Mouse (Mus musculus): ENCODE results near the gene Zfp697. TPM values are rescaled to one million over a fixed set of nuclear protein-coding genes. Genes with fewer than 3 reads are reported as not detected.
"Not testable (repeated sequence)": the region's sequence is repeated elsewhere in the genome, so short reads cannot be mapped to it uniquely, and the experiment has no call there.

Zfp697 gene
- polyA plus RNA-seq, 1 experiment from 2014 or later, result 7.9 TPM

- not testable (repeated sequence) for H3K27ac ChIP-seq, H3K9me3 ChIP-seq, H3K9ac ChIP-seq, H3K27me3 ChIP-seq, H3K4me3 ChIP-seq, H3K4me2 ChIP-seq, H3K36me3 ChIP-seq
- 66% methylated on average over 16 of the region's 27 CpGs for WGBS
- H3K4me1 ChIP-seq, result peaks cover 21% of the 10 kb centered on the region
- peak; percentile 78 for ATAC-seq (ENCODE audit: borderline replicate concordance, extremely low read depth, low FRiP score, low TSS enrichment)
Measured at GRCm38 (mm10) chr3:98410619-98411580, 28.6 kb downstream of the Zfp697 start.

- Histone ChIP-seq H3K4me3 (no peak overlapping the region), H3K9ac (no peak overlapping the region), H3K4me1 (peaks cover 44% of the 10 kb centered on the region), H3K4me2 (no peak overlapping the region), H3K9me3 (no peaks in the 10 kb centered on the region), H3K27me3 (no peaks in the 10 kb centered on the region), H3K27ac (no peak overlapping the region), H3K36me3 (no peaks in the 10 kb centered on the region)
- 50% methylated on average over 2 of the region's 2 CpGs for WGBS
- no peak for ATAC-seq (ENCODE audit: borderline replicate concordance, extremely low read depth, low FRiP score, low TSS enrichment)
Measured at GRCm38 (mm10) chr3:98413733-98414132, 31.5 kb downstream of the Zfp697 start.

GRCm38 (mm10) chr3:98414296-98414695 is 32.0 kb downstream of the Zfp697 start:
- H3K4me2 ChIP-seq, result no peak overlapping the region
- 36% methylated on average over 3 of the region's 3 CpGs for WGBS
- H3K9ac ChIP-seq, result no peak overlapping the region
- H3K4me1 ChIP-seq, result peaks cover 48% of the 10 kb centered on the region
- H3K27me3 ChIP-seq, result no peaks in the 10 kb centered on the region
- H3K27ac ChIP-seq, result peak overlapping the region; percentile 87
- no peak overlapping the region for H3K4me3 ChIP-seq
- peak; percentile 69; the same call in 1 of the 2 replicates for ATAC-seq (ENCODE audit: borderline replicate concordance, extremely low read depth, low FRiP score, low TSS enrichment)
- no peaks in the 10 kb centered on the region for H3K36me3 ChIP-seq
- H3K9me3 ChIP-seq, result no peaks in the 10 kb centered on the region

- Histone ChIP-seq H3K9ac (no peak overlapping the region), H3K27ac (peak overlapping the region; percentile 51), H3K36me3 (no peaks in the 10 kb centered on the region), H3K4me3 (no peak overlapping the region), H3K9me3 (no peaks in the 10 kb centered on the region), H3K4me1 (peaks cover 48% of the 10 kb centered on the region), H3K27me3 (no peaks in the 10 kb centered on the region), H3K4me2 (peak overlapping the region; percentile 21; the same call in 1 of the 2 replicates)
- 66% methylated on average over 5 of the region's 5 CpGs for WGBS
- no peak for ATAC-seq (ENCODE audit: borderline replicate concordance, extremely low read depth, low FRiP score, low TSS enrichment)
Measured at GRCm38 (mm10) chr3:98416426-98417250, 34.4 kb downstream of the Zfp697 start.

GRCm38 (mm10) chr3:98417328-98417727 is 35.1 kb downstream of the Zfp697 start:
- WGBS, result 11% methylated on average over 4 of the region's 4 CpGs
- peaks cover 48% of the 10 kb centered on the region for H3K4me1 ChIP-seq
- H3K9me3 ChIP-seq, result no peaks in the 10 kb centered on the region
- no peaks in the 10 kb centered on the region for H3K27me3 ChIP-seq
- H3K27ac ChIP-seq, result peak overlapping the region; percentile 51
- ATAC-seq (ENCODE audit: borderline replicate concordance, extremely low read depth, low FRiP score, low TSS enrichment), result peak; percentile 62
- peak overlapping the region; percentile 21; the same call in 1 of the 2 replicates for H3K4me2 ChIP-seq
- no peak overlapping the region for H3K4me3 ChIP-seq
- H3K36me3 ChIP-seq, result no peaks in the 10 kb centered on the region
- H3K9ac ChIP-seq, result no peak overlapping the region

GRCm38 (mm10) chr3:98418991-98419785 is 36.9 kb downstream of the Zfp697 start:
- H3K9me3 ChIP-seq, result no peaks in the 10 kb centered on the region
- no peak for ATAC-seq (ENCODE audit: borderline replicate concordance, extremely low read depth, low FRiP score, low TSS enrichment)
- H3K4me2 ChIP-seq, result no peak overlapping the region
- peaks cover 42% of the 10 kb centered on the region for H3K4me1 ChIP-seq
- no peaks in the 10 kb centered on the region for H3K36me3 ChIP-seq
- no peak overlapping the region for H3K9ac ChIP-seq
- no peak overlapping the region for H3K27ac ChIP-seq
- no peak overlapping the region for H3K4me3 ChIP-seq
- 53% methylated on average over 6 of the region's 6 CpGs for whole genome bisulfite sequencing
- H3K27me3 ChIP-seq, result no peaks in the 10 kb centered on the region

- WGBS, result 39% methylated on average over 4 of the region's 4 CpGs
- H3K4me1 ChIP-seq, result peaks cover 38% of the 10 kb centered on the region
- no peak overlapping the region for H3K27ac ChIP-seq
- no peak overlapping the region for H3K4me3 ChIP-seq
- no peaks in the 10 kb centered on the region for H3K36me3 ChIP-seq
- no peaks in the 10 kb centered on the region for H3K27me3 ChIP-seq
- ATAC-seq (ENCODE audit: borderline replicate concordance, extremely low read depth, low FRiP score, low TSS enrichment), result no peak
- no peak overlapping the region for H3K4me2 ChIP-seq
- H3K9ac ChIP-seq, result no peak overlapping the region
- no peaks in the 10 kb centered on the region for H3K9me3 ChIP-seq
Measured at GRCm38 (mm10) chr3:98419786-98420070, 37.5 kb downstream of the Zfp697 start.

GRCm38 (mm10) chr3:98422926-98423325 is 40.7 kb downstream of the Zfp697 start:
- Histone ChIP-seq H3K9ac (no peak overlapping the region), H3K27me3 (no peaks in the 10 kb centered on the region; the same call in 1 of the 2 replicates), H3K4me1 (peaks cover 21% of the 10 kb centered on the region), H3K9me3 (no peaks in the 10 kb centered on the region), H3K4me2 (no peak overlapping the region), H3K27ac (no peak overlapping the region), H3K4me3 (no peak overlapping the region), H3K36me3 (0 out of 2 replicates have a peak, but pooled peaks cover 3% of the 10 kb centered on the region)
- WGBS, result 61% methylated on average over 4 of the region's 4 CpGs
- no peak for ATAC-seq (ENCODE audit: borderline replicate concordance, extremely low read depth, low FRiP score, low TSS enrichment)

GRCm38 (mm10) chr3:98426749-98427148 is 44.5 kb downstream of the Zfp697 start:
- 0 out of 2 replicates have a peak, but pooled peaks cover 3% of the 10 kb centered on the region for H3K36me3 ChIP-seq
- H3K27me3 ChIP-seq, result peaks cover 19% of the 10 kb centered on the region
- peaks cover 24% of the 10 kb centered on the region for H3K4me1 ChIP-seq
- peak overlapping the region; percentile 93 for H3K4me2 ChIP-seq
- no peak overlapping the region for H3K27ac ChIP-seq
- peak overlapping the region; percentile 56 for H3K4me3 ChIP-seq
- no peaks in the 10 kb centered on the region for H3K9me3 ChIP-seq
- ATAC-seq (ENCODE audit: borderline replicate concordance, extremely low read depth, low FRiP score, low TSS enrichment), result no peak
- WGBS, result 56% methylated on average over 5 of the region's 5 CpGs
- H3K9ac ChIP-seq, result no peak overlapping the region

- H3K4me2 ChIP-seq, result peak overlapping the region; percentile 93
- H3K4me3 ChIP-seq, result peak overlapping the region; percentile 56
- 0 out of 2 replicates have a peak, but pooled peaks cover 3% of the 10 kb centered on the region for H3K36me3 ChIP-seq
- H3K4me1 ChIP-seq, result peaks cover 24% of the 10 kb centered on the region
- no peak overlapping the region for H3K9ac ChIP-seq
- H3K27me3 ChIP-seq, result peaks cover 19% of the 10 kb centered on the region
- under 1% methylated on average over 19 of the region's 23 CpGs for WGBS
- ATAC-seq (ENCODE audit: borderline replicate concordance, extremely low read depth, low FRiP score, low TSS enrichment), result no peak
- H3K27ac ChIP-seq, result no peak overlapping the region
- no peaks in the 10 kb centered on the region for H3K9me3 ChIP-seq
Measured at GRCm38 (mm10) chr3:98427260-98427599, 45.0 kb downstream of the Zfp697 start.

Measured in lung, embryonic 15.5 days (tissue).